Mouse (Mus musculus): Measurements from ENCODE around the gene Try10. TPM values are rescaled to one million over a fixed set of nuclear protein-coding genes. Genes with fewer than 3 reads are reported as not detected.

Try10 gene
- not detected for total RNA-seq (2023)

GRCm38 (mm10) chr6:41353932-41354331 is at the start of gene Try10:
TSS of gene Try10 (plus strand) at chr6:41354105.

DNA sequence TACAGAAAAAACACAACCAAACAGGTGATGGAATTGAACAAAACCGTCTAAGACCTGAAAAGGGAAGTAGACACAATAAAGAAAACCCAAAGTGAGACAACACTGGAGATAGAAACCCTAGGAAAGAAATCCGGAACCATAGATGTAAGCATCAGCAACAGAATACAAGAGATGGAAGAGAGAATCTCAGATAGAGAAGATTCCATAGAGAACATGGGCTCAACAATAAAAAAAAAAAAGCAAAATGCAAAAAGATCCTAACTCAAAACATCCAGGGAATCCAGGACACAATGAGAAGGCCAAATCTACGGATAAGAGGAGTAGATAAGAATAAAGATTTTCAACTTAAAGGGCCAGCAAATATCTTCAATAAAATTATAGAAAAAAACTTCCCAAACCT is 37.2 kb upstream of the Try10 start, which contains the start of gene Try5:
Gene Try5, minus strand, starts transcription at position 101 of the 400 bp plus-strand sequence.

DNA sequence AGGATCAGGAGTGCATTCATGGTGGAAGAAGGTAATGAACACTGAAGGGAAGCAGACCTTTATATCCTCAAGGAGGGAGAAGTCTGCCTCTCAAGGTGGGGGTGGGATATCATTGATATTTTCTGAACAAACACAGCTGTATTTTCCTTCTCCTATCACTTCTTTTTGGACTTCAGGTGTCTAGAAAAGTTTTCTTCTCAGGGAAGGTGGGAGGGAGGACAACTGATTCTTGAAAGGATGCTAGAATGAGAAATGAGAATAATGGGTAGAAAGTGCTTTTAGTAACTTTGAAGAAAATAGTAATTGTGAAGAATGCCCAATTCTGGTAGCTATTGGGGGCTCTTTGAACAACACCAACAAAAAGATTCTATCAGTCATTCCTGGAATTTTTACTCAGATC is 23.7 kb downstream of the Try10 start, which contains the start of gene Prss3:
Gene Prss3, minus strand, starts transcription at position 101 of the 400 bp plus-strand sequence.

DNA sequence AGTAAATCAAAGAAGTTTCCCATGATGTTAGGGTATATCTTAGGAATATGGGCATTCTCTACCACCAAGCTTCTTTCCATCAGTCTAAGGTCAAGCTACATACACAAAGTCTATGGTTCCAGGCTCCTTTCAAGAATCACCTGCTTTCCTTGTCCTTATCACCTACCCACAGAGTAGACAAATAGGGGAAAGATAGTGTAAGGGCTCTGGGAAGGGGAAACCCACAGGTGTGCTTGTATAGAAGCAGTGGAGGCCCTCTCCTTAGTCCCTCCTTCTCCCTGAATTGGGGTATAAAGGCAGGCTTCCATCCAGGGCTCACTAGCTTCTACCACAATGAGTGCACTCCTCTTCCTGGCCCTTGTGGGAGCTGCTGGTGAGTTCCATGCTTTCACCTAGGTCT is 38.2 kb downstream of the Try10 start, which contains the start of gene Gm5771:
Gene Gm5771, plus strand, starts transcription at position 301 of the 400 bp plus-strand sequence.

Other genes with a start within 250 kb of the Try10 start
- gene Try4, start 51.8 kb upstream of the Try10 start, total RNA-seq (2023): not detected
- gene Try5, start 37.3 kb upstream of the Try10 start, total RNA-seq (2023): not detected
- not detected for gene Prss3, start 23.6 kb downstream of the Try10 start, total RNA-seq (2023)
- not detected for gene Gm5771, start 38.3 kb downstream of the Try10 start, total RNA-seq (2023)
- gene Gm10334, start 92.0 kb downstream of the Try10 start, total RNA-seq (2023): not detected
- gene Prss1, start 104.8 kb downstream of the Try10 start, total RNA-seq (2023): not detected
- not detected for gene Prss2, start 167.7 kb downstream of the Try10 start, total RNA-seq (2023)